Mouse (Mus musculus): ENCODE data around the gene Atp5d.

The Atp5d gene

DNA sequence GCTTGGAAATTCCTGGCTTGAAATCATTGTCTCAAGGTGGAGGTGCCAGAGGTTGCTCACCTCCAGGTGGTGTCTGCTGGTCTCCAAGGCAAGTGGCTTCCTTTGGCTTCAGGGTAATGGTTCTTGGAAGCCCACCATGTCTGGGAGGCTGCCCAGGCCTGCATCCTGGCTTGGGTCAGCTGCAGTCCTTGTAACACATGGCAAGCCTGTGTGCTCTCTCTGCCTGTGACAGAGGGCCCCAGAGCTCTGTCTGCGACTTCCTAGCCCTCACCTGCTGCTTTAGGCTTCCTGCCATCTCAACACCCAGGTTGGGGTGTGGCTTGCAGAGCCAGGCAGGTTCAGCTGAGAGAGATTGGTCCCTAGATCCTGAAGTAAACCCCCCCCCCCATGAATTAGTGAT is 20.7 kb upstream of the Atp5d start:
- DNase-seq, result no peak

DNA sequence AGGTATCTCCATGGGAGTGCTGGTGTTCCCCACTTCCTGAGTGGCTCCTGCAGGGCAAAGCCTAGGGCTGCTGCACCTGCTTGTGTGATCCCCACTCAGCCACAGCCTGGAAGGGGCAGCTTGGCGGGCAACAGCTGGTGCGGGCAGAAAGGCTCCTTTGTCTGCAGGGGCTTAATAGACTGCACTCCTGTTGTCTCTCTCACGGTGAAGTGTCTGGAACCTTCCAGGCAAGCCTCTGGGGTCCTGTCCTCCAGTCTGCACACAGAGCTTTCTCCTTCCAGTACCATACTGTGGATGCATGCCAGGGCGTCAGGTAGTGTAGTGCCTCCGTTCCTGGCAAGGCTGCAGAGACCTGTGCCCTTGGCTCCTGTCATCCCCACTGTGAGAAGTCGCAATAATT is 19.9 kb upstream of the Atp5d start:
- DNase-seq, result no peak

DNA sequence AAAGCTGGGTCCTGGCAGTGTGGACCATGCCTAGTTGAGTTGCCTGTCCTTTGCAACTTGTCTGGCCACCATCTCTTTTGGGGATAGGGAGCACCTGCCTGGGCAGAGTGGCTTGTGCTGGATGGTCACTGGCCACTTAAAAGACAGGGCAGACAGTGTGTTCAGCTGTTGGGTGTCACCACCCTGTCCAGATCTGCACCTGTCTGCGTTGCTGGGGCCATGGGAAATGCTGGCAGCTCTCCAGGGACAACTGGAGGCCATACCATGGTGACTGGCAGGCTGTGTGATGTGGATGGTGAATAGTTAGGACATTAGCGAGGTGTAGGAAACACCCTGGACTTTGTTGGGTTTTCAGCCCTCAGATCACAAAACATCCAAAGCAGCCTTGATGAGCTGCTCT is 18.3 kb upstream of the Atp5d start:
- DNase-seq, result no peak

- no peak for DNase-seq
Measured at GRCm38 (mm10) chr10:80121639-80122038, 16.8 kb upstream of the Atp5d start.

- DNase-seq, result no peak
Measured at GRCm38 (mm10) chr10:80123932-80124562, 14.4 kb upstream of the Atp5d start.

DNA sequence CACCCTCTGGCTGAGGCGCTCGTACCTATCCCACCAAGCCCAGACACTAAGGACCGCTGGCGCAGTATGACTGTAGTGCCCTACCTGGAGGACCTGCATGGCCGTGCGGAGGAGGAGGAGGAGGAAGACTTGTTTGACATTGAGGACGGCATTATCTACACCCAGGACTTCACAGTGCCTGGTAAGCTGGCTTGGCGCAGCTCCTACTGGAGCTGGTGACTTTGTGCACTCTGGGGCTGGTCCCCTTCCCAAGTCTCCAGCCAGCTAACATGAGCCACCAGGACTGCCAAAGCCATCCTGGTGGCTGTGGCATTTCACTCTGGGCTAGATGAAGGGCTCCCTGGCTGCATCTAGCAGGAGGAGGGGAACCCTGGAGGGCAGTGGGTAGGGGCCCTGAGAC is 10.5 kb upstream of the Atp5d start:
- no peak for DNase-seq

- no peak for DNase-seq
Measured at GRCm38 (mm10) chr10:80129846-80130245, 8.6 kb upstream of the Atp5d start.

- DNase-seq, result peak; percentile 86
Measured at GRCm38 (mm10) chr10:80130403-80131031, 7.9 kb upstream of the Atp5d start.

DNA sequence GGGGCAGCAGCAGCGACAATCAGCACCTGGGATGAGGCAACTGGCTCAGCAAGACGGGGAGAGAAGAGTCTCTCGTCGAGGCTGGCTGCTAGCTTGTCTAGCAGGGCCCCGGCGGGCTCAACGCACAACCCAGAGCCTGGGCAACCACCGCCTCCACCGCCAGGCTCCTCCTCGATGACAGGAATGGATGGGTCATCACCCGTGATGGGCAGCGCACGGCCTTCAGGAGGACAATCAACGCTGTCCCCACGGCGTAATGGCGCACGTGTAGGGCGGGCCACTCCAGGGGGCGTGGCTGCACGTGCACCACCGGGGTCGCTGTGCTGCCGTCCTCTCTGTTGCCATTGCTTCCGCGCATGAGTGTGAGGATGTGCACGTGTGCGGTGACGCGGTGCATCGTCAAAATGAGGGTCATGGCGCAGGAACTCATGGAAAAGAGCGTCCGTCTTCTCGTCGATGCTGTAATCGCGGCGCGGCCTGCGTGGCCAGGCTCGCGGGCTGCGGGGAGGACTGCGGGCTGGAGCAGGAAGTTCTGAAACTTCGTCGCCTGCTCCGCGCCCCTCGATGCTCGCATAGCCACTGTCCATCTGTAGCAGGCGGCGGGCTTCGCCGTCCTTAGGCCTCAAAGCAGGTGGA is 7.0 kb upstream of the Atp5d start:
- DNase-seq, result no peak

GRCm38 (mm10) chr10:80131952-80132350 is 6.5 kb upstream of the Atp5d start:
- DNase-seq, result no peak

GRCm38 (mm10) chr10:80133226-80133849 is 5.1 kb upstream of the Atp5d start:
- DNase-seq, result peak; percentile 45

DNA sequence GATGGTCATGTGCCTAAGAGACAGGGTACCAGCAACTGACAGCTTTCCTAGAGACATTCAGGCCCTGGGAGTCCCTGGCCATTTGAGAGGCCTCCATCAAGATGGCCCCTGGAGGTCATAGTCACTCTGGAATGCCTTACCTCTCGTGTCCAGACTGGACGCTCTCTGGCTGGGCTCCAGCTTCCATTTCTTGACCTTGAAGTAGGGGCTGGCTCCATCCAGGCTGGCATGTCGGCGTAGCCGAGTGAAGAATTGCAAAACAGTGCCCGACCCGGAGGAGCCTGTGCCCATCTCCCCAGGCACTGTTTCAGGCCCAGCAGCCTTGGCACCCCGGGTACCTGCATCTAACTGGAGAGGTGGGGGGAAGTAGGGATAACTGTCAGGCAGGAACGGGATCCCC is 4.0 kb upstream of the Atp5d start:
- DNase-seq, result no peak

DNA sequence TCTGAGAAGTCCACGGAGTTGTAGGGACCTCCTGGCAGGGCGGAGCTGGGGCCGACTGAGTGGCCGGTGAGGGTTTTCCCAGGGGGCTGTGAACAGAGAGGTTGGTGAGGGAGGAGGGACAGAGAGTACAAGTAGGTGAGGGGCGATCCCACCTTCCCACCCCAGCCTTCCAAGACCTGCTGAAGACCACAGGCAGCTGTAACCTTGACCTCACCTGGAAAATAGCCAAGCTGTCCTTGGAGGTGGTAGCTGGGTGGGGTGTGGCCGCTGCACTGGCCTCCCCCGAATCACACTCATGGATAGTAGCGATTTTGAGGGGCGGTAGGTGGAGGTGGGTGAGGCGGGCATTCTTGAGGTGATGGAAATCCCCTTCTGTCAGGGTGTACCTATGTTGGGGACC is 3.3 kb upstream of the Atp5d start:
- DNase-seq, result no peak

DNA sequence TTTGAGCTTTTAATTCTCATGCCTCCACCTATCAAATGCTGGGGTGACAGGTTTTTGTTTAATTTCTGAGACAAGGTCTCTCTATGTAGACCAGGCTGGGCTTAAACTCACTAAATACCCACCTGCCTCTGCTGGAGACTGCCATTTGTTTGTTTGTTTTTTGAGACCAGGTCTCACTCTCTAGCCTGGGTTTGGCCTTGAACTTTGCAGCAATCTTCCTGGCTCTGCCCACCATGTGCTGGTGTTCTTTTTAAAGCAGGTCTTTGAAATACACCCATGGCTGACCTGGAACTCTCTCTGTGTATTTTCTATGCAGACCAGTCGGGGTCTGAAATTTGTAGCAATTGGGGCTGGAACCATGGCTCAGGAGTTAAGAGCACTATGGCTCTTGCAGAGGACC is 2.8 kb upstream of the Atp5d start:
- DNase-seq, result no peak

DNA sequence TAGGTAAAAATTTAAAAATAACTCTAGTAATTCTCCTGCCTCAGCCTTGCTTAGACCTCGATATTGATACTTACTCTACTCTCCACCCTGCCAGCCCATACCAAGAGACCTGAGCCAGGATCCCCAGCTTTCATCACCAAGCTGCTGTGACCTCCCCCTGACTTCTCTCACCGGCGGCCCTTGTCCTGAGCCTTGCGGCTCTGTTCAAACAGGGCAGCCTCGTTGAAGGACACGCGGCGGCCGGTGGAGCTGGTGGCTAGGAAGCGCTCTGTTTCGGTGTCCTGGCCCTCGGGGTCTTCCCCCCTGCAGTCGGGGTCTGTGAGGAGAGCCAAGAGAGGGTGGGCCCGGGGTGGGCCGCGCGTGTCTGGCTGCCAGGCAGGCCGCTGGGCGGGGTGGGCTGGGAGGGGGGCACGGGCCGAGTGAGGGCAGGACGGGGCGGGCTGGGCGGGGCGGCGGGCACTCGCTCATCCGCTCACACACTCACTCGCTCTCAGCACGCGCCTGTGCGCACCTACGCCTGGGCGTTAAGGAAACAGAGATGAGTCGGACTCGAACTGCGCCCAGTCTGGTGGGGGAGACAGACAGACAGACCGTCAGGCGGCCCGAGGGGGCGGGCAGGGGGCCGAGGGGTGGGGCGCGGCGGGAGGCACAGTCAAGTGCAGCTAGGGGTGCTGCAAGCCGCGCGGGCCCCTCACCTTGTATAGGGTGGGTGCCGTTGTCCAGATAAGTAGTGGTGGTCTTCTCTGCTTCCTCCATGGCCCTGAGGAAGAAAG is 2.1 kb upstream of the Atp5d start:
- DNase-seq, result no peak

DNA sequence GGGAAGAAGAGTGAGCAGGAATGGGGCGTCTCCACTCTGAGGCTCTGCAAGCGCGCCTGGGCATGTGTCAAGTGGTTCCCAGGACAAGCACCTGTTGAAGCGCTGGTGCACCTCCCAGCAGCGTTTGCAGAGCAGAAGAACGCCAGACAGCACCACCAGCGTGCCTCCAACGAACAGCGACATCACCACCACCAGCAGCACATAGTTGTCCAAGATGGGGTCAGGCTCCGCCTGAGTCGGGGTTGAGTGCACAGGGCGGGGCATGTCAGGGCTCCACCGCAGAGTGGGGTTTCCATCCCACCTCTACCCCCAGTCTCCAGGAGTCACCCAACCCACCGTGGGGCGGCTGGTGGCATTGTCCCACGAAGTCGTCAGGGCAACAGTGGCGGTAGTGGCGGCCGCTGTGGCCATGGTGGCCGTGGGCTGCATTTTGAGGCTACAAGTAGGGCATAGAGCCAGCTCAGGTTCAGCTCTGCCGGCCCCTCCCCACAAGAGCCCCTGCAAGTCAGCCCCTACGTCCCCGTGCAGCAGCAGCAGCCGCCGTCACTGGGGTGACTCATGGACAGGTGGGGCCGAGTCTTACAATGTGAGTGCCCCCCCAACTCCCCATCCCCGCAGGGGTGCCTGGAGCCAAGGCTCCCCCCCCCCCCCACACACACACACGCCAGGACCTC is 1.3 kb upstream of the Atp5d start:
- DNase-seq, result no peak

DNA sequence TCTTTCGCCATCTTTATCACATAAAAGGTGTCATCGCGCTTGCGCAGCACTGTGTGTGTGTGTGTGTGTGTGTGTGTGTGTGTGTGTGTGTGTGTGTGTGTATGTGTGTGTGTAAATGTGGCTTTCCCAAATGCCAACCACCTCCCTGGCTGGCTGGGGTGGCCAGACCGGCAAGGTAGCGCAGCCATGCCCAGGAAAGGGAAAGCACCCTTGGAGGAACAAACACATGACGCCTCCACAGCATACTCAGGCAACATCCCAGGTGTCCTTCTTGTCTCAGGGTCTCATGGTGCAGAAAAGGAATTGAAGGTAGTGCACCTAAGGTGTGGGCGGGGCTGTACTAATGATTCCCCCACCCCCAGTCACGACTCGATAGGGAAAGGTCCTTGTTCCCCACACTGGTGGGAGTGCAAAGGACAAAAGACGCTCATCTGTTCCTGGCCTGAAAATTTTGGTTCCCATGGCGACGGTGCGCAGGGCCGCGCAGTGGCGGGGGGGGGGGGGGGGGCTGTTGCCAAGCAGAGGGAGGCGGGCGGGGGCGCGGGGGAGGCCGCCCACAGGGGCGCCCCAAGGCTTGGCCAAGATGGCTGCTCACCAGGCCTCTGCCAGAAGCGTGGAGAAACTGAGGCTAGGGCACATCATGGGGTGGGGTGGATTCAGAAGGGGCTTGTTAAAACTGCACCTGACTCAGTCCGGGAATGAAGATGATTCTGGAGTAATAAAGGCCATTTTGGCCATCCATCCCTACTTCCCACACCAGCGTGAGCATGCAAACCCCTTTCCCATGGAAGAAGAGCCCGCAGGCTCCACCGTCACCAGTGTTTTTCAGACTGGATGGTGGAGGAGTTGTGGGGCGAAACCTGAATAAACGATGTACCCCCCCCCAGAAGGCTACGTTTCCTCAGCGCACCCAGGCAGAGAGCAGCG is 543 bp upstream of the Atp5d start:
- DNase-seq, result no peak

DNA sequence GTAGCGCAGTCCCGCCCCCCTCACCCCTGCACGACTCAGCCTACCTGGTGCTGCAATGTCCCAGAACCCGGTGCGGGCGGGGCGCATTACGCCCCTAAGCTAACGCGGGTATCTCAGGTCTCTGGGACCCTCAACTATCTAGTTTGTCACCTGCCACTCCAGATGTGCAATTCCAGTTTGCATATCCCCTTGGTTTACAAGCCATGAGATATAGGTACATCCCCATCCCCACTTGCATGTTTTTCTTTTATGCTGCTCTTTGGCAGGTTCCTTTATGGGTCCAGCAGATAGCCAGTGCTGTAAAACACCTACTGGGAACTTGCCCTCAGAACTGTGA is 975 bp downstream of the Atp5d start:
- no peak for DNase-seq

DNA sequence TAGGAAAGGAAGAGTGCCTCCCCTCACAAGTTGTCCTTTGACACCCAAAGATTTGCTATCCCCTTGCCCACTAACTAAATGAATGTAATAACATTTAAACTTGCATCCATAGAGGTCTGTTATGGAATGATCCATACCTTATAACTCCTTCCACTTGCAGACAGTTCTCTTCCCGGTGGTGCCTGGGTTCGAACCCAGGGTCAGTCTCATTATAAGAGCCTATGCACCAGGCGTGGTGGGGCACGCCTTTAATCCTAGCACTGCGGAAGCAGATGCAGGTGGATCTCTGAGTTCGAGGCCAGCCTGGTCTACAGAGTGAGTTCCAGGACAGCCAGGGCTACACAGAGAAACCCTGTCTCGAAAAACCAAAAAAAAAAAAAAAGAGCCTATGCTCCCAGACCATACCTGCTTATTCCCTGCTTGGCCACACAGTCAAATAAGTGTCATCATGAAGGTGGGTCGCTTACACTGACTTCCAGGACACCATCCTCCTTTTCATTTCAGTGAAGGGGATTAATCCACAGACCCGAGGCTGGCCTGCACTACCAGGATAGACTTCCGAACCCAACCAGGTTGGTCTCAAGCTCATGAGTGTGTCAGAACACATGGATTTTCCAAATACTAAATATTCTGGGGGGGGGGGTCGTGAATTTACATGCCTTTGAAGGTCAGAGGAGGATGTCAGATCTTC is 1.7 kb downstream of the Atp5d start:
- peak; percentile 35 for DNase-seq

DNA sequence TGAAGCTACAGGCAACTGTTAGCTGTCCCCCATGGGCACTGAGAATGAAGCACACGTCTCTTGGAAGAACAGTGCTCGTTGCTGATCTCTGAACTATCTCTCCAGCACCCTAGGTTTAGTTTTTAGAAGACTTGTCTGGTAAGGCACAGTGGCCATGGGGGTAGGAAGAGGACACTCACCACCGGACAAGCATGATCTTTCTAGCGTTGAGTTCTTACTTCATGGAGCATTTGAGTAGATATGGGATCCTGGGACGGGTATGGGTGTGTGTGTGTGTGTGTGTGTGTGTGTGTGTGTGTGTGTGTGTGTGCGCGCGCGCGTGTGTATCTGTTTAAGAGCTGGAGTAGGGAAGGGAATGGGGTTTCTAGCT is 2.2 kb downstream of the Atp5d start, which contains the start of gene Cbarp:
Gene Cbarp, minus strand, starts transcription at position 170 of the 370 bp plus-strand sequence.
- DNase-seq, result no peak

GRCm38 (mm10) chr10:80141243-80141642 is 2.8 kb downstream of the Atp5d start:
- DNase-seq, result peak; percentile 97
